Mouse (Mus musculus) stomach, postnatal 0 days (tissue): ENCODE results near the gene Htt. TPM values are rescaled to one million over a fixed set of nuclear protein-coding genes. Genes with fewer than 3 reads are reported as not detected.
"Not testable (repeated sequence)": the region's sequence is repeated elsewhere in the genome, so short reads cannot be mapped to it uniquely, and the experiment has no call there.

Source experiments
- ATAC-seq: fragments of 200-750 bp; cut with Nextera tagmentation; 2 replicates; pipeline ENCODE4 v1.8.0; 2017; ENCODE audit not compliant: low FRiP score, low TSS enrichment
- DNase-seq: peaks from one replicate; pipeline ENCODE4 v3.0.0-alpha.2; 2016; ENCODE audit warnings: low spot score
- H3K27ac ChIP-seq: fragments of 300-500 bp; sonication (generic); replicated peaks from 2 replicates; pipeline ENCODE4 v1.5.1; 2014; ENCODE audit warnings: mild to moderate bottlenecking, control low read depth
- H3K27me3 ChIP-seq: fragments of 300-500 bp; sonication (generic); 2 replicates; pipeline ENCODE4 v1.6.1; 2014; ENCODE audit warnings: low read length; ENCODE audit not compliant: control insufficient read depth, insufficient read depth
- H3K36me3 ChIP-seq: fragments of 300-500 bp; sonication (generic); 2 replicates; pipeline ENCODE4 v1.6.1; 2014; ENCODE audit warnings: low read length, mixed read lengths; ENCODE audit not compliant: control insufficient read depth, insufficient read depth
- H3K4me1 ChIP-seq: fragments of 300-500 bp; sonication (generic); replicated peaks from 2 replicates; pipeline ENCODE4 v1.6.1; 2014; ENCODE audit warnings: antibody characterized with exemption; ENCODE audit not compliant: control insufficient read depth, insufficient read depth
- H3K4me2 ChIP-seq: fragments of 300-500 bp; sonication (generic); replicated peaks from 2 replicates; pipeline ENCODE4 v1.6.1; 2014; ENCODE audit warnings: low read depth, mild to moderate bottlenecking, control low read depth, moderate library complexity
- H3K4me3 ChIP-seq: fragments of 300-500 bp; sonication (generic); 2 replicates; pipeline ENCODE4 v1.5.1; 2014; ENCODE audit warnings: low read depth, low read length, control low read depth
- H3K9ac ChIP-seq: fragments of 300-500 bp; sonication (generic); 2 replicates; pipeline ENCODE4 v1.6.1; 2014; ENCODE audit warnings: mild to moderate bottlenecking, low read length, control low read depth, mixed read lengths
- H3K9me3 ChIP-seq: fragments of 300-500 bp; sonication (generic); 2 replicates; pipeline ENCODE4 v1.6.1; 2016; ENCODE audit warnings: low read length; ENCODE audit not compliant: control insufficient read depth
- CTCF ChIP-seq: IDR thresholded peaks from 2 replicates; pipeline ENCODE4 v1.5.1; 2016; ENCODE audit warnings: antibody characterized with exemption, low read depth, mild to moderate bottlenecking, moderate library complexity
- EP300 ChIP-seq: optimal IDR thresholded peaks from 2 replicates; pipeline ENCODE3; 2016; ENCODE audit warnings: antibody characterized with exemption
- WGBS: fragments of 180-500 bp; shearing (Covaris S2); extraction: QIAGEN DNeasy Blood & Tissue Kit; methylation state at CpG from one replicate; pipeline ENCODE4 v1.1.7; 2014; 5-methylcytosine and 5-hydroxymethylcytosine counted together
- polyA plus RNA-seq: library from polyadenylated mRNA; unstranded; fragments of >200 nt; fragmentation: Nextera tagmentation; extraction: Ambion mirVana; gene quantifications from 2 replicates; pipeline ENCODE4 v1.2.1, GENCODE M21; 2015

Gene Htt
- polyA plus RNA-seq: 3.0 and 3.5 TPM in 2 replicates

DNA sequence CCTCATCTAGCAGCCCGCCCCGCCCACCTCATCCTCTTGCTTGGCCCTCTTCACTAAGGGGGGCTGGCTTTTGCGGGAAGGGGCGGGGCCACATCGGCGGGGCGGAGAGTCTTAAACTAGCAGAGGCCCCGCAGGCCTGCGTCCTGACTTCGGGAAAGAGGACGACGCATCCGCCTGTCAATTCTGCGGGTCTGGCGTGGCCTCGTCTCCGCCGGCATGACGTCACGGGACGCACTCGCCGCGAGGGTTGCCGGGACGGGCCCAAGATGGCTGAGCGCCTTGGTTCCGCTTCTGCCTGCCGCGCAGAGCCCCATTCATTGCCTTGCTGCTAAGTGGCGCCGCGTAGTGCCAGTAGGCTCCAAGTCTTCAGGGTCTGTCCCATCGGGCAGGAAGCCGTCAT lies at the start of gene Htt:
Htt (plus strand) TSS at position 232 of the 400 bp plus-strand sequence.
- DNase-seq (peak; percentile 94), ATAC-seq (peak; percentile 98)
- Histone ChIP-seq H3K4me1 (no peaks in the 10 kb centered on the region), H3K36me3 (no peaks in the 10 kb centered on the region), H3K27ac (peak within 1 kb of the TSS; percentile 90), H3K9me3 (no peaks in the 10 kb centered on the region), H3K4me2 (peak within 1 kb of the TSS; percentile 96), H3K4me3 (peak within 1 kb of the TSS; percentile 89), H3K9ac (peak within 1 kb of the TSS; percentile 89), H3K27me3 (no peaks in the 10 kb centered on the region)
- WGBS: 1% methylated on average over 35 of the region's 35 CpGs
- TF ChIP-seq CTCF (peak; percentile 47; the same call in 1 of the 2 replicates), EP300 (no peak)

DNA sequence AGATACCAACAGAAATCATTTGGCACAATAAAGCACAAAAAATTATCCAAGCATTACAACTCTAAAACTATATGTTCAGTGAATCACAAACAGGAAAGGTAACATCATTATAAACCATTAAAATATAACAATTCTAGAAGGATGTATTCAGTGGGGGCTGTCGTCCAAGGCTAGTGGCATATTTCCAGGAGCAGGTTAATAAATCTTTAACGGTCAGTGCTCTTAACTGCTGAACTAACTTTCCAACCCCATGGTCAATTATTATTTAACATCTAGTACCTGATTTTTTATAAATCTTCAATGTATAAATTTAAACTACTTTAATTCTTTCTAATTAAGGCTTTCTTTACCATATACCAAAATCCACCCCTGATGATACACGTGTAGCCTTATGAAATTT lies 47.2 kb upstream of the Htt start:
- 67% methylated on average over 3 of the region's 3 CpGs for WGBS
- H3K4me2 ChIP-seq, H3K36me3 ChIP-seq, H3K4me3 ChIP-seq, H3K4me1 ChIP-seq, H3K27ac ChIP-seq, H3K9me3 ChIP-seq, H3K9ac ChIP-seq, DNase-seq, ATAC-seq, H3K27me3 ChIP-seq: not testable (repeated sequence)

DNA sequence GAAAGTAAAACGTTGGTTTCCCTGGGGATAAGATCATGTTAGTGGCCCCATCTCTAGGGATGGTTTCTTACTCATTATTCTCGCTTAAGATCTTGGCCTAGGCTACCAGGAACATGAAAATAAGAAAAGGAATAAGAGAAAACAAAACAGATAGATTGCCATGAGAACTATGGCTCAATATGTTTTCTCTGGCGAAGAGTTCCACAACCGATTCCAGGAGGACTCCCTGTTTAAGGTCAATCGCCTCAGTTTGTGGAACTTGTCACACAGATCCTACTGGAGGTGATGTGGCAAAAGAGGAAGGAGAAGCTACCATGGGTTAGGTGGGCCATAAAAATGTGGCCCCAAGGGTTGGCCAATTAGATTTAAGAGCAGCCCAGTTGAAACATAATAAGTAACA lies 46.7 kb upstream of the Htt start:
- no peaks in the 10 kb centered on the region for H3K4me1 ChIP-seq
- no peaks in the 10 kb centered on the region for H3K36me3 ChIP-seq
- H3K4me3 ChIP-seq: no peak overlapping the region
- TF ChIP-seq CTCF: no peak
- TF ChIP-seq EP300: no peak
- no peaks in the 10 kb centered on the region for H3K9me3 ChIP-seq
- no peaks in the 10 kb centered on the region for H3K27me3 ChIP-seq
- H3K9ac ChIP-seq: no peak overlapping the region
- ATAC-seq: no peak
- WGBS: 83% methylated on average over 5 of the region's 5 CpGs
- H3K4me2 ChIP-seq: no peak overlapping the region
- DNase-seq: no peak
- H3K27ac ChIP-seq: no peak overlapping the region

DNA sequence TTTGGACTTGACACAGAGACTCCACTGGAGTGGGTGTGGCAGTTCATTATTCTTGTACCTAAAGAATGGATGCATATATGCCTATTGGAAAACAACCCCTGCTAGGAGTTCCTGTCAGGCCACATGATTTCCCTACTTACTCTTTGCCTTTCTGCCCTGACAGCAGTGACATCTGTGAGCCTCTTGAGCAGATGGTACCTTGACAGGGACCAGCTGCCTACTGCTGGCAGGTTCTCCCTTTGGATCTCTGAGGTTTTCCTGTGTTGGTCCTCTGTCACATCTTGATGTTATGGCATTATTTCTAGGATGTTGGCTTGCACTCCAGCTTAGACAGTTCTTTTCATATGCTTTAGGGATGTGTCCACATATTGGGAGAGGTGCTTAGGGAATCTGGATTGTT lies 32.4 kb upstream of the Htt start:
- H3K4me1 ChIP-seq: no peaks in the 10 kb centered on the region
- no peaks in the 10 kb centered on the region for H3K36me3 ChIP-seq
- no peak overlapping the region for H3K4me3 ChIP-seq
- H3K9me3 ChIP-seq: no peaks in the 10 kb centered on the region
- ATAC-seq: no peak
- H3K4me2 ChIP-seq: no peak overlapping the region
- H3K27ac ChIP-seq: no peak overlapping the region
- TF ChIP-seq EP300 (no peak), CTCF (no peak)
- H3K9ac ChIP-seq: no peak overlapping the region
- no peaks in the 10 kb centered on the region for H3K27me3 ChIP-seq
- DNase-seq: no peak

DNA sequence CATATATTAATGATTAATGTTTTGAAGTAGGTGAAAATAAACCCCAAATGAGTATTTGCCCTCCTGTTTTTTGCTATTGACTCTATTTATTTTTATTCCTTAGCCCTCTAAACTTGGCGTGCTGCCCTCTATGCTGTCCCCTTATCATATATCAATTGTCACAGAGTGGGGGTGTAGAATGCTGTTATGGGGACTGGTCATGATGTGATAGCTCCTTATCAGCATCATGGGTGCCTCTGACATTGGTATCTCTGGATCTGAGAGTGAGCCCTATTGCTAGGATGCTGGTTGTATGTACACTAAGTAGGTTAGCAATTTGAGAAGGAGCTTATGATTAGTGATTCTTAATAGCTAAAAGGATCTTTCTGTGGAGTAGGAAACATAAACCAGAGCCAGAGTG lies 31.3 kb upstream of the Htt start:
- no peak for ATAC-seq
- no peak for TF ChIP-seq CTCF
- TF ChIP-seq EP300: no peak
- H3K27me3 ChIP-seq: no peaks in the 10 kb centered on the region
- DNase-seq: no peak
- no peak overlapping the region for H3K4me3 ChIP-seq
- H3K27ac ChIP-seq: no peak overlapping the region
- no peaks in the 10 kb centered on the region for H3K36me3 ChIP-seq
- WGBS: 40% methylated on average over 1 of the region's 1 CpGs
- H3K4me1 ChIP-seq: no peaks in the 10 kb centered on the region
- H3K9me3 ChIP-seq: no peaks in the 10 kb centered on the region
- H3K4me2 ChIP-seq: no peak overlapping the region
- H3K9ac ChIP-seq: no peak overlapping the region

DNA sequence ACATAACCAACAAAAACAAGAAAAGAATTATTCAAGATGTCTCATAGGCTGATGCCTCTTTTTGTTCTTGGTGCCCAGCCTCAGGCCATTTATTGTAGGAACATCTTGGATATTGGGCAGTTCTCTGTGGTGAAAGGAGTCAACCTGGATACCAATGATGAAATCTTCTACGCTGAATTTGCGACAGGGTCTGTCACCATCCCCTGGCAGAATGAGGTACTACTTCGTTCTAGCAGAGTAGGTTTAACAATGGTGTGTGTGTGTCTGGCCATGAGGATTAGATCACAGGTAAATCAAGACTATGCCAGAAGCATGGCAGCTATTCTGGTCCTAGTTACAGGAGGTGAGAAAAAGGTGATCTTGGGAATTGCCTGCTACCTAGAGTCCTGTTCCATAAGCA lies 10.1 kb upstream of the Htt start:
- DNase-seq (no peak), ATAC-seq (no peak)
- H3K9ac ChIP-seq: no peak overlapping the region
- no peak overlapping the region for H3K4me2 ChIP-seq
- H3K36me3 ChIP-seq: no peaks in the 10 kb centered on the region
- H3K4me3 ChIP-seq: no peak overlapping the region
- H3K9me3 ChIP-seq: no peaks in the 10 kb centered on the region
- H3K27ac ChIP-seq: no peak overlapping the region
- H3K4me1 ChIP-seq: no peaks in the 10 kb centered on the region
- WGBS: 56% methylated on average over 3 of the region's 3 CpGs
- TF ChIP-seq EP300 (no peak), CTCF (peak; percentile 39)
- H3K27me3 ChIP-seq: no peaks in the 10 kb centered on the region
